Mouse (Mus musculus) neural tube, embryonic 10.5 days (tissue): ENCODE measurements around the gene Actn2.

Experiments
- DNase-seq: peaks from one replicate; pipeline ENCODE4 v3.0.0-alpha.2; 2017; ENCODE audit warnings: low spot score; ENCODE audit errors: extremely low spot score

Actn2 gene

GRCm38 (mm10) chr13:12317191-12317765 is 23.3 kb downstream of the Actn2 start:
- no peak for DNase-seq

- DNase-seq, result no peak
Observed at GRCm38 (mm10) chr13:12314173-12314572, 26.4 kb downstream of the Actn2 start.

- DNase-seq, result no peak
Observed at GRCm38 (mm10) chr13:12311930-12312492, 28.5 kb downstream of the Actn2 start.

- DNase-seq, result no peak
Observed at GRCm38 (mm10) chr13:12311371-12311770, 29.2 kb downstream of the Actn2 start.

GRCm38 (mm10) chr13:12309446-12309845 is 31.1 kb downstream of the Actn2 start:
- no peak for DNase-seq

GRCm38 (mm10) chr13:12308878-12309277 is 31.7 kb downstream of the Actn2 start:
- DNase-seq, result no peak

GRCm38 (mm10) chr13:12308473-12308872 is 32.1 kb downstream of the Actn2 start:
- DNase-seq, result no peak

- DNase-seq, result no peak
Observed at GRCm38 (mm10) chr13:12307286-12307685, 33.3 kb downstream of the Actn2 start.

GRCm38 (mm10) chr13:12305540-12305939 is 35.0 kb downstream of the Actn2 start:
- DNase-seq, result no peak

- no peak for DNase-seq
Observed at GRCm38 (mm10) chr13:12304991-12305390, 35.6 kb downstream of the Actn2 start.

GRCm38 (mm10) chr13:12297777-12298176 is 42.8 kb downstream of the Actn2 start:
- DNase-seq, result no peak

- DNase-seq, result no peak
Observed at GRCm38 (mm10) chr13:12296701-12297100, 43.9 kb downstream of the Actn2 start.

- no peak for DNase-seq
Observed at GRCm38 (mm10) chr13:12293810-12294209, 46.8 kb downstream of the Actn2 start.

GRCm38 (mm10) chr13:12290700-12291099 is 49.9 kb downstream of the Actn2 start:
- no peak for DNase-seq

- DNase-seq, result no peak
Observed at GRCm38 (mm10) chr13:12284528-12284927, 56.0 kb downstream of the Actn2 start.

GRCm38 (mm10) chr13:12283826-12284225 is 56.7 kb downstream of the Actn2 start:
- DNase-seq, result no peak

GRCm38 (mm10) chr13:12274721-12275120 is 65.8 kb downstream of the Actn2 start:
- no peak for DNase-seq

- DNase-seq, result no peak
Observed at GRCm38 (mm10) chr13:12274220-12274619, 66.3 kb downstream of the Actn2 start.

GRCm38 (mm10) chr13:12272953-12273352 is 67.6 kb downstream of the Actn2 start:
- DNase-seq, result no peak

GRCm38 (mm10) chr13:12267971-12268370 is 72.6 kb downstream of the Actn2 start:
- no peak for DNase-seq

- DNase-seq, result no peak
Observed at GRCm38 (mm10) chr13:12267097-12267496, 73.5 kb downstream of the Actn2 start.

- DNase-seq, result no peak
Observed at GRCm38 (mm10) chr13:12263996-12264395, 76.6 kb downstream of the Actn2 start.

GRCm38 (mm10) chr13:12261505-12261904 is 79.1 kb downstream of the Actn2 start:
- no peak for DNase-seq
